Mouse (Mus musculus): Measurements from ENCODE around the gene Bod1l.

DNA sequence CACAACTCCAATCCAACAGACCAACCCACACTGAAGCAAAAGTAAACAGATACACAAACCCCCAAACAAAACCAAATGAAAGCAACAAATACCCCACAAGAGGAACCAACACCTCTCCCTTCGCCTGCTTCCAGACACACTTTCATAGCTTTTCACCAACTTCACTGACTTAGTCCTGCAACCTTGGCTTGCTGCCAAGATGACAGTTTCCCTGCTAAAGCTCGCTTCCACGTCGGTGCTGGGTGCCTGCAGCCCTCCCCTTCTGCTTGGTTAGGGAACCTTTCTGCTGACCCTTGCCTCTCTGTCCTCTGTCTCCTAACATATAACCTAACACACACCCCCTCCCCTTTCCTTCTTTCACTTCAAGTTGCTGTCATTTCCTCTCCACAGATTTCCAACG lies 1.4 kb downstream of the Bod1l start:
- TF ChIP-seq CTCF (IDR thresholded peaks at IDR 0.05; ENCODE audit: low read depth) (no peak), EP300 (IDR thresholded peaks at IDR 0.05; ENCODE audit: low read depth) (no peak)
